Mouse (Mus musculus) kidney, adult 2 months (tissue): ENCODE measurements at regions not wholly inside any gene's neighbourhood (a gene's known extent, or its start where the extent isn't known, plus 50 kb on each side); places are given as distances from the start of the nearest gene placed in this dataset.

Experiments
- CTCF ChIP-seq: fragments of 200-500 bp; conservative IDR thresholded peaks from 2 replicates; pipeline ENCODE4 v1.5.1; 2011; ENCODE audit warnings: low read depth, mild to moderate bottlenecking, control low read depth, low read length, moderate library complexity, mixed read lengths; ENCODE audit not compliant: insufficient read depth, insufficient read length
- POLR2A ChIP-seq: fragments of 200-500 bp; IDR thresholded peaks from one replicate; pipeline ENCODE4 v1.6.1; 2011; ENCODE audit warnings: low read depth, low read length, control low read depth

- TF ChIP-seq CTCF (no peak), POLR2A (no peak)
Observed at GRCm38 (mm10) chr4:95462476-95462875, 94.8 kb upstream of the Fggy start.
